Mouse (Mus musculus) embryo, embryonic 10 days (tissue): ENCODE results near the gene Ankrd27.
A peak's percentile ranks its signal among the peaks of the same experiment; 100 is the strongest.

Source experiments
- DNase-seq: peaks from one replicate; pipeline ENCODE4 v3.0.0-alpha.2; 2015; ENCODE audit warnings: low spot score

Gene Ankrd27

DNA sequence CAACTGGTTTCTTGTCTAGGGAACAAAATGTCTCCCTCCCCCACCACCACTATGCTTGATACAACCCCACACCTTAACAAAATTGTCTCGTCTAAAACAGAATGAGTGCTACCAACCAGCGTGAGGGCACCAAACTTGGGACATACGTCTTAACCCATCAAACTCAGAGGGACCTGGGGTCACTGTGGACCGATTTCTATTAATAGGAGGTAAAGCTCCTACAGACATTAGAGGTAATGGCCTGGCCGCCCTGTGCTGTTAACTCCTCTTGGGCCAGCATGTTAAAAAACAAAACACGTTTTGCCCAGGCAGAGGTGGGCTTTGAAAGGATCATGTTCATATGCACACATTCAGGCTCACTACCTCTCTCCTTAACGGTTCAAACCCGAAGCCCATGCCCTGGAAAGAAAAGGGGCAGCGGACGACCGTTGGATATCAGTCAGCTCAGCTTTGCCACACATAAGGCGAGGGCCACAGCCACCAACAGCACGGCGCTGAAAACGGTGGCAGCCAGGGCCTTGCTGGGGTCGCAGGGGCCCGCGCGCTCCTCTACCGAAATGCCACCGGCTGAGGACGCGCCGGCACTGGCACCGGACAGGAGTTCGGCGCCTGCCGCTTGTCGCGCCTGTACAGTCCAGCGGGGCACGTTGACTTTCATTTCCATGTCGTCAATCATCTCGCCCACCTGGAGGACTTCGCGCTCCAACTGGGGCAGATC, 1.8 kb upstream of the Ankrd27 start:
- no peak for DNase-seq

DNA sequence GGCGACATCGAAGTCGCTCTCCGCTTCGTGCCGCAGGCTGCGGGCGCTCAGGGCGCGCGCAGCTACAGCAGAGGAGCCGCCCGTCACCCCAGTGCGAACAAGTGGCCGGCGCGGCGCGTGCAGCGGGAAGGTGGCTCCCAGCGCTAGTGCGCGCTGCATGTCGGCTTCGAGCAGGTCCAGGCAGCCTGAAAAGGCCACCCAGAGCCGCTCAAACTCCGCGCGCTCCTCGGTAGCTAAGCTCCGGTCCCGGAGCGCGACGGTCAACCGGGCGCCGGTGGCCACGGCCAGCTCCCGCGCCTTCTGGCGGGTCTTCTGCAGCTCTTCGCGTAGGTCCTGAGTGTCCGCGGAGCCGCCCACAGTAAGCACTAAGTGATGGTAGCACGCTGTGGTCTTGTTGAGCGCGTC, 1.3 kb upstream of the Ankrd27 start:
- DNase-seq, result peak; percentile 62

DNA sequence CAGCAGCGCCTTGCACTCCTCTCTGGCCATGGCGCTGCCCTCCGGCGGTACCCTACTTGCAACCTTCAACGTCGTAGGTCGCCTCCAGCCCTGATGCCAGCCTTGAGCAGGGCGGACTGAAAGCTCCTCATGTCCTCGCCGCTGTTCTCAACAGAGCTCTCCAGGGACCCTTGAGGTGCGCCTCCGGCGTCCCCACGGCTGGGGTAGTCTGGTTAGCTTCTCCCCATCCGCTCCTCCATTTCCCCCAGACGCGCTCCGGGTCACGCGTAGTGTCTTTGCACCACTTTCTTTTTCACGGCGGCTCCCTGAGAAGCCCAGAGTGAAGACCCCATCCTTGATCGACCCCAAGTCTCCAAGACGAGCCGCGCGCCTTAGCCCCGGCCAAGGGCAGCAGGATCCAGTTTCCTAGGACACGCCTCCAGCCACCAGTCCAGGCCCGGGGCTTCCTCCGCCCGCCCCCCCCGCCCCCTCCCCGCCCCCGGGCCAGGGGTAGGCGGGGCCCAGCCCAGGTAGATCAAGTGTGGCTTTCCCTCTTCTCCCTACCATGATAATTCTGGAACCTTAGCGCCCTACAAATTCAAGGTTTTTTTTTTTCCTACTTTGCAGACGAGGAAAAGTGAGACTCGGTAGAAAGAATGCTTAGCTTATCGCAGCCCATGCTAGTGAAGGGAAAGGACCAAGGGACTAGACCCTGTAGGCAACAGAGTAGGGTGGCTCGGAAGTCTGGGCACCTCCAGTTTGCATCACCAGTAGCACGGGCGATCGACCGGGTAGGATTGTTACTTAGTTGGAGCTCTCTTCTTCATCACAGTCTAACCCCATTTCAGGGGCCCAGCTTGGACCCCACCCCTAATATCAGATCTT, 621 bp upstream of the Ankrd27 start, which contains the start of gene Rgs9bp:
Gene Rgs9bp, minus strand, starts transcription at position 392 of the 864 bp plus-strand sequence.
- DNase-seq, result peak; percentile 86

DNA sequence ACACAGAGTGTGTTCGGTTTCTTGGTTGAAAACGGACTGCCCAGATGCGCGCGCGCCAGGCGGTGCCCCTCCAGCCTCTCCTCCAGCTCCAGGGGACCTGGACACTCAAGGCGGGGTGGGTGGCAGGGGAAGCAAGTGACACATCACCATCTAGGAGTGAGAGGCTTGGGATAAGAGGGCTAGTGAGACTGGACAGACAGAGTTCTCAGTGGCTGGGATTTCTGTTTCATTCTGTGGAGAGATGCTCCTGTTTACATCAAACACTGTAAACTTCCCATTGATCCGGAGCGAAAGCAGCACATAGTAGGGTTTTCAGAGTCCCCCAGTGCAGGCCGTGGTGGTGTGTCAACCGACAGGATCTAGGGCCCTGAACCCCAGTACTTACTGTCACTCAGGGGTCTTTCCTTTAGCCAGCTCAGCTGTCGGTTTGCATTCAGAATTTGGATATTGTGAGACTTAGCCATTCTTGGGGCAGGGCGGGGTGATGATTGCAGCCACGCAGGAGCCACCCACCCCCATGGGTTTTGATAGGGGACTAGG, 932 bp downstream of the Ankrd27 start:
- no peak for DNase-seq

DNA sequence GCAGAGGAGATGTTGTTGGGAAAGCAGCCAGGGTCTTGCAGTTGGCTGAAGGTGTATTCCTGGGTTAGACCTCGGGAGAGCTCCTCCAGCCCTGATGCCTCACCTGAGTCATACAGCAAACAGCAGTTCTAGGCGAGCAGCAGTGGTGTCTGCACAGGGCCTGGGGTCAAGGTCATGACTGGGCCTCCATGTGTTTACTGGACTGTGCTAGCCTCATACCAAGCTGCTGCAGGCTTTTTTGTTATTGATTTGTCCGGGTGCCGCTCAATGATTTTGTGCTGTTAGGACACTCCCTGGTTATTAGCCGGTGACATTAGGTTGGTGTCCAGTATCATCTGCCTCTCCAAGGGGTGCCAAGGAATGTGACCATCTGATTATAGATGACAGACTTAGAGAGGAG, 1.7 kb downstream of the Ankrd27 start:
- no peak for DNase-seq

DNA sequence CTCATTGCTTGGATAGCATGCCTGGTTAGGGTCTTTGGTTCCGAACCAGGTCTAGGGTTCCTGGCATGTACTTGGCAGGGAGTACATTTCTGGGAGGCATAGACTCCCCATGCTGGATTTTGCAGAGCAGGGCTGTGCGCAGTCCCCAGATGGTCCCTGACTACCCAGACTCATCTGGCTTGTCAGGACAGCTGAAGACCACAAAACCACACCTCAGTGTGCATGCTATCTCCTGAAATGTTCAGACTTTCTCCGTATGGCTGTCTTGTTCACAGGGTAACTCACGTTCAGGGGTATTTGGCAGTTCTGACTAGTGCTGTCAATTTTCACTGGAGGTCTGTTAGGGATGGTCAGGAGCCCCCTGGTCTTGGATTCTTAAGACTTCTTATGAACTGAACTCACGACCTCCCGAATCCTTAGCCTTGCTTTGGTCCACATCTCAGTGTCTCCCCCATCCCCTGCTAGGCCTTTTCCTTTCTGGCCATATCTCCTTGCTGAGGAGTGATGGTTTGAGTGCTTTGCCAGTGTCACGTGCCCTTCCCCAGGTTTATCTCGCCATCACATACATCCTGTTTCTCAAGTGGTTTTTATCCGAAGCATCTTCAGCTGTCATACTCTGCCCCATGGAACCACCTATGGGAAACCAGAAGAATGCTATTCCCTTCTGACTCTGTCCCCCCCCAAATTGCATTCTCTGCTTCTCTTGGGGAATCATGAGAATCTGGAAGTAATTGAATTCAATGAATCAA, 2.8 kb downstream of the Ankrd27 start:
- no peak for DNase-seq

DNA sequence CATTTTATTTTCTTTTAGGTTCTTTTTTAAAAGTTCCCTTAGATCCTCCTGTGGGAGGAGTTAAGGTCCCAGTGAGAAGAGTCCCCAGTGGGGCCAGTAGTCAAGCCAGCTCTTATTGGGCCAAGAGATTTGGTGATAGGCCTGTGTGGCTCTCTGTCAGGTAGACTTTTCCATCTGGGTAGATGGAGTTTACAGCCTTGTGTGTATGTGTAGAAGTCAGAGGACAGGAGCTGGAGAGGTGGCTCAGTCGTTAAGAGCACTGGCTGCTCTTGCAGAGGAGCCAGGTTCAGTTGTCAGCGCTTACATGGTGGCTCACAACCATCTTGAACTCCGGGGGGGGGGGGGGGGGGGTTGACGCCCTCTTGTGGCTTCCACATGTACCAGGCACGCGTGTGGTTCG, 3.4 kb downstream of the Ankrd27 start:
- DNase-seq, result no peak

DNA sequence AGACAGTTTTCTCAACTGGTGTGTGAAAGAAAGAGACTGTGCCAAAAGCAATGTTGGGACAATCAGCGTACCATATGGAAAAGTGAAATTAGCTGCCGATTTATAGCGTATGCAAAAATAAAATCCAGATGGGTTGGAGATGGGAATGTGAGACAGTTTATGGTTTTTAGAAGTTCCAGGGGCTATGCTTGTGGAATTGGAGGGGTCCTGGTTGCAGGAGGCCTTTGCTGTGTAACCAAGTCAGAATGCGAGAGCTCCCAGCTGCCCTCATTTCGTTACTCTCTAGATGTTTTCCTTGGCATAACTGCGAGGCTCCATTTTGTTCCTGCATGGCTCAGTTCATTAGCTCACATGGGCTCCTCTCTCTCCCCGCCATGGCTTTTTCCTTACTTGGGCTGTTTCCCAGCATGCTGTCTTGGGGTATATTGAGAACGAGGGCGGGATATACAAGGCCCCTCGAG, 4.7 kb downstream of the Ankrd27 start:
- DNase-seq, result no peak

DNA sequence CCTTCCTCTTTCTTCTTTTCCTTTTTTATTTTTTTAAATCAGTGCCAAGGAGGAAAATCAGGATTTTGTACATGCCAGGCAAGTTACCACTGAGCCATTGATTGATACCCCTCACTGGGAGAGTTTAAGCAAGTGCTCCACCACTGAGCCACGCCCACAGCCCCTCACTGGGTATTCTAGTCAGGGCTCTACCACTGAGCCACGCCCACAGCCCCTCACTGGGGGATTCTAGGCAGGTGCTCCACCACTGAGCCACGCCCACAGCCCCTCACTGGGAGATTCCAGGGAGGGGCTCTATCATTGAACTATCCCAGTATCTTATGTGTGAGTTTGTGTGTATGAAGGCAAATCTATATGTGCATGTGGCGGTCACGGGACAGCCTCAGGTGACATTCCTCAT, 8.3 kb downstream of the Ankrd27 start:
- DNase-seq, result no peak

DNA sequence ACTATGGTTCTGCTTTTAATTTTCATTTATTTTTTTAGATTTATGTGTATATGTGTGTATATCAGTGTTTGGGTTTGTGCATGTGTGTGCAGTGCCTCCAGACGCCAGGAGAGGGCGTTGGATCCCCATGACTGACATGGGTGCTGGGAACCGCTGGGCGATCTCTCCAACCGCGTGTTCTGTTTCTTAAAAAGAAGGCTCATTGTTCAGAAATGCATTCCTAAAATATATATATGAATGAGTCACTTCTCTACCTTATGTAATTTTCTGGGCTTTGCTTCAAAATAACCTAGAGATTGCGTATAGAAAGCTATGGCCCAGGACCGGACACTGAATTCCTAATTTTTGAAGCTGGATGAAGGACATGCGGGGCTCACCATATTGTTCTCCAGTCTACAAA, 13.4 kb downstream of the Ankrd27 start:
- DNase-seq, result no peak

DNA sequence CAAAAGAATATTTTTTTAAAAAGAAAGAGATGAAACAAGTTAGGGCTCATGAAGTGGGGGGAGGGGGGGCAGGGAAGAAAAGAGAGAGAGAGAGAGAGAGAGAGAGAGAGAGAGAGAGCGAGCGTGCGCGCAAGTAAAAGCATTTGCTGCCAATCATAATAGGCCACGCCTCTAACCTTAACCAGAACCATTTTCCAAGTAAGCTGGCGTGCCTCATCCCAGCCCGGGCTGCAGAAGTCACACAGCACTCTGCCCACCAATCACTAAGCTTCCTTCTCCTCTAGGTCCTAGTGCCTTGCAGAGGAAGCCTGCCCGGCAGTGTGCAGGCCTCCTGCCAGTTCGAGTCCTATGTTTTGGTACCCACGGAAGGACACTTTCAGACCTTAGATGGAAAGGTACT, 14.0 kb downstream of the Ankrd27 start:
- DNase-seq, result no peak

DNA sequence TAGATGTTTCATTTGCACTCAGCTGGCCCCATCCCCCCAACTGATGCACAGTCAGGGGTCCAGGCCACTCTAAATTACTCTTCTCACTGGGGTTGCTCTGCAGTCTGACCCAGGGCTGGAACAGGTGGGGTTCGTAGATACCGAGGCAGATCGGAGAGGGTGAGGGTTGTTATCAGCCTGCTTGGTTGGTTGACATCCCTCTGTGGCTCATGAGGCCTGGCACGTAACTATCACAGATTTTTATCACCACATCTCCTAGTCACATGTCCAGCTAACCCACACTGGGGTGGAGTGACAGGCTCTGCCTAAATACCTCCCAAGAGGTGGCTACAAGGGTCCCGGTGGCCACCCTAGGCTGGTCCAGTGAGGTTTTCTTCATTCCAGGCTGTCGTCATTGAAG, 15.1 kb downstream of the Ankrd27 start:
- DNase-seq, result no peak

DNA sequence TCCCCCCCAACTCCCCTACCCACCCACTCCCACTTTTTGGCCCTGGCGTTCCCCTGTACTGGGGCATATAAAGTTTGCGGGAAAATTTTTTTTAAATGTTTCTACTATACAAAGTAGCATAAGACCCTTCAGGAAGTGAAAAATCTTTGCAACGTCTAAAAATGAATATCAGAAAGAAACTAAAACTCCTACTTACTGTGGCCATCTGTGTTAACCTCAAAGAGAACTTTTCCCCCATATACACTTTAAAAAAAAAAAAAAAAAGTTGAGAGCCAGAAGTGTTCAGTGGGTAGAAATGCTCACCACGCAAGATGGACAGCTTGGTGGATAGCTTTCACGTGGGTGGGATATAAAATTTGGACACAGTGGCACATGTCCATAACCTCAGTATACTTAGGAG, 16.7 kb downstream of the Ankrd27 start:
- no peak for DNase-seq

DNA sequence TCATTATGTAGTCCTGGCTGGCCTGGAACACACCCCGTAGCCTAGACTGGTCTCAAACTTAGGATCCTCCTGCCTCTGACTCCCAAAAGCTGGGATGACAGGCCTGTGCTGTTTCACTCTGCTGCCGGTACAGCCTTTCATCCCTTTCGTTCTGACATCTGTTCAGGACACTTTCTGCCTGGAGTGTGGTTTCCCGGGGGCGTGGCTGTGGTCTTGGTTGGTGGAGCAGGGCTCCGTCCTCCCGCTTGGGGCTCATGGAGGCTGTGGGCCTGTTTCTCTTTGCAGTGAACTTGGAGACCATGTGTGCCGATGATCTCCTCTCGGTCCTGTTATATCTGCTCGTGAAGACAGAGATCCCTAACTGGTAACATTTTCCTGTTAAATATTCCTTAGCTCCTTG, 20.8 kb downstream of the Ankrd27 start:
- no peak for DNase-seq

DNA sequence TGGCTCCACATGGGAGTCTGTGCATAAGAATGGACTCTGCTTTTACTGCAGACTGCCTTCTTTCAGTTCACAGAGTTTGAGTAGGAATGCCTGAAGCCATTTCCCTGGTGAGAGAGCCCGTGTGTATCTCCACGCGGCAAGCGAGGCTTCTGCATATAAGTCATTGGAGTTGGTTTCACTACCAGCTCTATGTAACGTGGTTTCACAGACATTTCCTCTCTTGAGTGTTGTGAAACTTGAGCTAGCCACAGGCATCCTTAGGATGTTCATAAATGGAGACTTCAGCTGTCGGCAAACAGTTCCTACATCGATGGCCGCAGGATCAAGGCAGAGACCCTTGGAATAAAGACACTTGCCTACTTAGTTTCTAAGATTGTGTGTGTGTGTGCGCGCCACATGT, 23.2 kb downstream of the Ankrd27 start:
- no peak for DNase-seq

DNA sequence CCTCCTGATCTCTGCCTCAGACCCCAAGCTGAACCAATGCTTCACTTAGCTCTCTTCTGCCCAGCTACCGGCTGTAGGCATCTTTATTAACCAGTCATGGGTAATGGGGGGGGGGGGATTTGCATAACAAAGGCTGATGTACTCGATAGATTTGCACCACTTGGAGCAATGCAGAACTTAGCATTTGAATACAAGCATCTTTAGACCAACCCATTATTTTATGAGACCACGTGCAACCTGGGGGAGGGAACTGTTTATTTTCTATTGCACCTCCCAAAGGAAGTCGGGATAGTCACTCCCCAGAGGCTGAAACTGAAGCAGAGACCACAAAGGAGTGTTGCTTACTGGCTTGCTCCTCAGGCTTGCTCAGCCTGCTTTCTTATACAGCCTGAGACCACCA, 31.5 kb downstream of the Ankrd27 start:
- no peak for DNase-seq

DNA sequence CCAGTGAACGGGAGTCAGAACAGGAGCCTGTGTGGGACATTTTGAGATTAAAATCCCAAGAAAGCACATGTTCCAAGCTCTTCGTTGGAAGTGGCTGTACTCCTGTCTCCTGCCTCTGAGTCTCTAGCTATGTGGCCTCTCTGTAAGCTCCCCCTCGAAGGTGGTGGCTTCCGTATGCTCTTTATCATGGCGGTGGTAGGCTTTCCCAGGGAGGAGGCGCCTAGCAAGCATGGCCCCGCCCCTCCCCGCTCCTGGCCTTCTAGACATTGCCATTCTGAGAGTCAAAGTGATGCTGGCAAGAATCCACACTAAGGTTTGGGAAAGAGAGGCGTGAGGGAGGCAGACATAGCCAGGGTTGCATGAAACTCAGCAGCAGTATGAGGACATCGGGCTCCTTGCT, 36.6 kb downstream of the Ankrd27 start:
- DNase-seq, result no peak

DNA sequence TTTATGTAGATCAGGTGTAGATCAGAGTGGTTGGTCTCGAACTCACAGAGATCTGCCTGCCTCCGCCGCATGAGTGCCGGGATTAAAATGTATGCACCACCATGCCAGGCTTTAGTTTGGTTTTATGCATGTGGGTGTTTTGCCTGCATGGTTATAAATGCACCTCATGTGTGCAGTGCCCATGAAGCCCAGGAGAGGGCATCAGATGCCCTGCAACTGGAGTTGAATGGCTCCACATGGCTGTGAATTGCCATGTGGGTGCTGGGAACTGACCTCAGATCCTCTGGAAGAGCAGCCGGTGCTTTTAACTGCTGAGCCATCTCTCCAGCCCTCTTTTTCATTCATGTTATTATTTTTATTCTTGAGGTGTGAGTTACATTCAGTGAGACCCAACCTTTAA, 40.0 kb downstream of the Ankrd27 start:
- no peak for DNase-seq

DNA sequence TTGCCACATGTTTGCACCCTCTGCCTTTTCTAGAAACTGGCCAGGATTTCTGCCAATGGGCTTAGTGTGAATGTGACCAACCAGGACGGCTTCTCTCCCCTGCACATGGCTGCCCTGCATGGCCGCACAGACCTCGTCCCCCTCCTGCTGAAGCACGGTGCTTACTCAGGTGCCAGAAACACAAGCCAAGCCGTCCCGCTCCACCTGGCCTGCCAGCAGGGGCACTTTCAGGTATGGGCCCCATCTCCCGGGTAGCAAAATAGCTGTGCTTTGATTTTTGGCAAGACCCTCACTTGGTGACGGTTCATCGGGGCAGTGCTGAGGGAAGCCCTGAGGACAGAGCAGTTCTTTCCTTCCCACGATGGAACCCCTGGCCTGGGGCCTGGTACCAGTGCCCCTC, 41.3 kb downstream of the Ankrd27 start:
- no peak for DNase-seq

DNA sequence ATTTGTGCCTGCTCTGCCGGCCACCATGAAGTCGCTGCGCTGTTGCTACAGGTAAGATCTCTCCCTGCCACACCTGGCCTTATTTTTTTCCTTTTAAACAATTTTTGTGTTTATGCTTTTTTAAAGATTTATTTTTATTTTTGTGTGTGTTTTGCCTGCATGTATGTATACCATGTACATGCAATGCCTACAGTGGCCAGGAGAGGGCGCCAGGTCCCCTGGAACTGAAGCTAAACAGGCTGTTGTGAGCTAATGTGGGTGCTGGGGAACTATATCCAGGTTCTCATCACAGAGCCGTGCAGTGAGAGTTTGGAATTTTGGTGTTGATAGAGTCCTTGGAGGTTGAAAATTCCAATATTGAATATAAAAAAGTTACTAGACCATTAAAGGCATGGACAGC, 42.5 kb downstream of the Ankrd27 start:
- DNase-seq, result peak; percentile 51

DNA sequence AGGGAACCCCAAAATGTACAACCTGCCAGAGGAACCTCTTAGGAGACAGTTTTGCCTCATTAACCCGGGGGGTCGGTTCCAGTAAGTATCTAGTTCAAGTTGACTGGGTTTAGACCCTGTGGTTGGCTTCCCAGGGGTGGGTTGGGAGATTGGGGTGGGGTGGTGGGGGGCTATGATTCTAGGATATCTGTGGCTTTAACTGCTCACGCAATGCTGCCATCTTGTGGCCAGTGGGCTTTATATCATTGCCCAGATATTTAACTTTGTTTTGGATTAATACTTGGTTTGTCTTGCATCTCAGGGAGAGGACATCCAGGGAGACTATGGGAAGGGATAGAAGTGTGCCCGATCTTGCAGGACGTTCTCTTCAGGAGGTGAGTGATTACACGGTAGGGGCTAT, 50.2 kb downstream of the Ankrd27 start:
- DNase-seq, result peak; percentile 51

DNA sequence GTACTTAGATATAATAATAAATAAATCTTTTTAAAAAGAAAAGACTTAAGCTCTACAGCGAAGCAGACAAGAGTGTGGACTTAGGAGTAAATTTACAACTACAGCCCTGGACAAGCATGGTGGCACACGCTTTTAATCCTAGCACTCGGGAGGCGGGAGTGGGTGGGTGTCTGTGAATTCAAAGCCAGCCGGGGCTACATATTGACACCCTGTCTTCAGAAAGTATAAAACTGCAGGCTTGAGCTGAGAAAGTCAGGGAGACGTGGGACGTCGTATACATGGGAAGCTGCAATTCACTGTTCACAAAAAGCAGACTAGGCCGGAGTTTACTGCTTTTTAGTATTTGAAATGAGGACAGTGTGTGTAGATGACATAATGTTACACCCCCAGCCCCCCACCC, 50.8 kb downstream of the Ankrd27 start:
- DNase-seq, result no peak
